Mouse (Mus musculus): ENCODE results near the gene Rhoh. TPM values are rescaled to one million over a fixed set of nuclear protein-coding genes. Genes with fewer than 3 reads are reported as not detected.

The Rhoh gene
- total RNA-seq, 4 experiments from 2014 or later, result 0.94 to 3.7 (median 1.8) TPM

DNA sequence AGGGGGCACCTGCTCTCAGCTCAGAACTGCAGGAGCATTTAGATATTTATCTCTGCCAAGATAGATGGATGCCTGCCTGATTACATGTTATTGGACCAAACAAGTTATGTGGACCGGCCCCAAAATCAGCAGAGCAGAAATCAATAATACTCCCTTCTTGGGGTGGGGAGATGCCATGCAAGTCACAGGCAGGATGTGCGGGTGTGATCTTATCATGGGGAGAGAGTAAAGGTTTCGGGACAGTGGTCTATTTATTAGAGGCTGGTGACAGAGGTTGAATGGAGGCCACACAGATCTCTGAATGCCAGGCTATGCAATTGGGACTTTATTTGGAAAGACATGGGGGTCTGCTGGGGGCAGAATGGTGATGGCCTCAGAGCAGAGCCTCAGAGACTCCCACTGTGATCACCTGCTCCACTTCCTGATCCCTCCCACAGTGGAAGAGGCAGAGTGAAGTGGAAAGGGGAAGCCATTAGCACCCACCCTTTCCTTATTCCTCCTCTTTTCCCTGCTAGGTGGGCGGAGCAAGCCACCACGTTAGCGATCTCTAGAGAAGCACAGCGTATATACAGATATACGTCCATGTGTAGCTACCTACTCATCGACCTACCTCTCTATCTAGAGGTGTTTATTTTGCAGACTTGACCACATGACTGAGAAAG lies 60.6 kb downstream of the Rhoh start:
- no peak for DNase-seq (ENCODE audit: low spot score in 2 of 2)

DNA sequence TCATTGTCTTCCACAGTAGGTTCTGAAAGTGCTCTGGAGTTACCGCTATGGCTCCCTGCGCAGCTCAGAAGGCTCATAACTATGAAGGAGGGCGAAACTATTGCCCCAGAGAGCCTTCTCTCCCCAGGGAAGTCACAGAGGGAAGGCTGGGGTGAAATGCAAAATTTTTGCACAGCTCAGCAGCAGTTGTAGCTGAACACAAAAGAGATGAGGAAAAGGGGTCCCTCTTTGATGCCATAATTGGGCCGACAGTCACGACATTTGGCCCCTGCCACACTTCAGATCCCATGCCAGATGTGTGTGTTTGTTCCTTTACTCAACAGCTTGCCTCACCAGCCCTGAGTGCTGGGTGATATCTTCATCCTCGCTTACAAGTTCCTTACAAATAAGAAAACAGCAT lies 65.7 kb downstream of the Rhoh start:
- no peak for DNase-seq (ENCODE audit: low spot score in 2 of 2)

DNA sequence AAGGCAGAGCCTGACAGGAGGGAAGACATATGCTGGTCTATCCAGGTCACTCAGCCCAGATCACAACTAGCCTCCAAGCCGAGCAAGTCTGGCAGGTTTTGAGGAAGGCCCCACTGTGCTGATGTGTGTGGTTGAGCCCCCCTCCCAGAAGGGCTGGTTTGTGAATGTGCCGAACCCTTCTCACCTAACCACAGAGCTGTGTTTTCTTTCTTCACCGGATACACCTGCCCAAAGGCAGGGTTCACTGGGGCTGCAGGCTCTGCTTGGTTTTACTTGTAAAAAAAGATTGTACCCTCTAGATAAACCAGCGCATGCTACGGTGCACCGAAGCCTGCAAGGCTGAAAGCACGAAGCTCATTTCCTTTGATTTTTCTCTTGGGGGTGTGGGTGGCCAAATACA lies 68.1 kb downstream of the Rhoh start:
- DNase-seq (ENCODE audit: low spot score in 2 of 2), result no peak

DNA sequence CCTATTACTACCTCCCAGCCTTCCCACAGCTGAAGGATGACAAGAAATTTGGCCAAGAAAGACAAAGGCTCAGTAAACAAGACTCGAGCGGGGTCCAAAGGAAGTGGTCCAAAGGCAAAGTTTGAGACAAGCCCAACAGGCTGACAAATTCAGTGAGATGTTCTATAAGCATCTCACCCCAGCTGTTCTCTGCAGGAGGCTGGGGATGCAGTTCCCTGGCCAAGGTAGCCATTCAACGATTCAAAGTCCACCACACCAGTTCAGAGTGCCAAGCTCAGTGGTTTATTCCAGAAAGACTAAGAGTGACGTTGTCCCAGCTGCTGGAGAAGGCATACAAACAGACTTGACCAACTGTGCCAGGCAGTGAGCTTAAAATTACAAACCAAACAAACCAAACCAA lies 69.2 kb downstream of the Rhoh start:
- no peak for DNase-seq (ENCODE audit: low spot score in 2 of 2)

DNA sequence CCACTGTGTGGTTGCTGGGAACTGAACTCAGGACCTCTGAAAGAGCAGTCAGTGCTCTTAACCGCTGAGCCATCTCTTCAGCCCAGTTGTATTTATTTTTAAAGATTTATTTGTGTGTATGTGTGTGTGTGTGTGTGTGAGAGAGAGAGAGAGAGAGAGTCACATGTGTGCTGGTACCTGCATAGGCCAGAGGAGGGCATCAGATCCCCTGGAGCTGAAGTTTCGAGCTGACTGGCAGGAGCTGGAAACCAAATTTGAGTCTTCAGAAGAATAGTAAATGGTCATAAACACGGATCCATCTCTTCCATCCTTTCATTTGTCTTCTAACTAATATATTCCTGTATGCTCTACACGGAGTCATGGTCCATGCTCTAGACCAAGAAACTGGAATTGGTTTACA lies 72.2 kb downstream of the Rhoh start:
- DNase-seq (ENCODE audit: low spot score in 2 of 2), result no peak

DNA sequence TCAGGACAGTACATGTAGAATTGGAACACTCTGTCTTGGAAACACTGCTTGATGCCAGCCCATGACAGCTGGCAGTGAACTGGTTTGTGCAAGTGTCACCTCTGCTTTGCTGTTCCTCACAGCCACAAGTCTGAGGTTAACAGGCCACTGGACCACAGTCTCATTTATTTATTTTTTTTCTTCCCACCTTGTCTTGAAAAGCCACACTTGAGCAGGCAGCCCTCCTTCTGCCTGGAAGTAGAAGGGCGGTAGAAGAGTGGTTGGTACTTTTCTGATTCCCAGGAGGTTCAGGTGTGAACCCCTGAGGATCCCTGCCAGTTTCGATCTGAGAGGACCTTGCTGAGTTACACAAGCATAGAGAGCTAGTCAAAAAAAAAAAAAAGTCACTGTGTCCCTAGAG lies 72.8 kb downstream of the Rhoh start:
- no peak for DNase-seq (ENCODE audit: low spot score in 2 of 2)

DNA sequence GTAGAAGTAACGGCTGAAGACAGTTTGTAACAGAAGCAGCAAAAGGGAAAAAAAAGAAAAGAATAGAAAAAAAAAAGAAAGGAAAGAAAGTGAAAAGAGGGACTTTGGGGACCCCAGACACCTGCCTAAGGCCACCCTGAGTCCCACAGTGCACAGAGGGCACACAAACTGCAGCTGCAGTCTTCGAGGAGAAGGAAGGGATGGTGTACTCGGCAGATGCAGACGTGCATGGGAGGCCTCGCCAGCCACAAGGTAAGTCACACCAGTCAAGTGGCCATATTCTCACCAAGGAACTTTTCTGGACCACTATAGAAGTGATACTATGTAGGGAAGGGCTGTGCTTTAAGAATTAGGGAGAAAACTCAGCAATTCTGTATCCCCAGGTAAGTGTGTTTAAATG lies 73.8 kb downstream of the Rhoh start, which contains the start of gene Chrna9:
Gene Chrna9 (plus strand): TSS at position 139 of the 400 bp plus-strand sequence.
- DNase-seq (ENCODE audit: low spot score in 2 of 2), result no peak

DNA sequence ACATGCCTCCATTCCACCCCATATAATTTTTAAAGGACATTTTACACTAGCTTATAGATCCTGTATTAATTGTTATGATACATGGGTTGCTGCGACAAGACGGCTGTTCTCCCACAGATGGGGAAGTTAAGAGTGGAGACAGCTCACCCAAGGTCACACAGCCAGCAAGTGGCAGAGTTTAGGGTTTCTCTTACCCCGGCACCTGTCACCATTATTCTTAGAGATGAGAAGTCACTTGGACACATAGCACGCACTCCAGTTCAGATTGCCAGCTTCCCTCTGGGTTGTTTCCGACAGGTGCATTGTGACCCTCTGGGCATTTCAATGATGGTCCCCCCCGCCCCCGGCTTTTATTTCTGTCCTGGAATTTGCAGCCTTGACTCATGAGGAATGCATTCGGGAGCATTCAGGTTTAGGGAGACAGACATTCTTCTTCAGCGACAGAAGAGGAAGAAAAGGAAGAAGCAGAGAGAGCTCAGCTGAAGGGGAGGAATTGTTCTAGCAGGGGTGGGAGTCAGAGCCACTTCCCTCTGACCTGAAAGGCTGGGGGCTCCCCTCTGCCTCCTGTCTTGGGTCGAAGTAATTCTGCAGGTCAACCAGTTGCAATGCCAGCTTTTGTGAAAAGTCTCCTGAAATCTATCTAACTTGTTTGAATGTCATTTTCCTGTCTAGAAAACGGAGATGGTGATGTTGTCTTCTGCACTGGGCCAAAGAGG lies 76.2 kb downstream of the Rhoh start:
- DNase-seq (ENCODE audit: low spot score in 2 of 2), result no peak

DNA sequence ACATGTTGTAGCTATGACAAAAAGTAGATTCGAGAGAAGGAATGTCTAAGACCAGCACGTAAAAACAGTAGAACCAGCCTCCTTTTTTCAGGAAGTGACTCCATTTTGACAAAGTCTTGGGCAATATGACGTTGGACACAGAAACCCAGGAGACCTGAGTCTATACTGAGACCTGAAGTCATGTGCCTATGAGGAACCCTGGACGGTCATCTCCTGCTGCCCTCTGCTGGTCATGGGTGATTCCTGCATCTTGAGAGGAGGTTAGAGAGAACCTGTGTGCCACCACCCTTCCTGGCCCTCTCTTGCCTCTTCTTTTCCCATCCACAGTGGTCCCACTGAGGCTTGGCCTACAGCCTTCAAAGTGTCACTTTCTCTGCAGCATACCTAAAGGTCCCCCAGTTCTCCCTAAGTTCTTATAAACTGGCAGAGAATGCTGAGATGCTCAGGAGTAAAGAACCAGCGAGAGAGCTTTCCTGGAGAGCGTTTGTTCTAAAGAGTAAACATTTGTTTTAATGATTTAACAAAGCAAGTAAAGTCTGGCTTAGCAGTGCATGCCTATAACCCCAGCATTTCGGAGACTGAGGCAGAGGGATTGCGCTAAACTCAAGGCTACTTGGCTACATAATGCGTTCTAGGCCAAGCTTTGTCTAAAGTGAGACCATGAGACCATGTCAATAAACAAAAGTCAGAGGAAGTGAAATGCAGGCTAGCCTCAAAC lies 77.1 kb downstream of the Rhoh start:
- DNase-seq (ENCODE audit: low spot score in 2 of 2), result peak; percentile 58 to 77

DNA sequence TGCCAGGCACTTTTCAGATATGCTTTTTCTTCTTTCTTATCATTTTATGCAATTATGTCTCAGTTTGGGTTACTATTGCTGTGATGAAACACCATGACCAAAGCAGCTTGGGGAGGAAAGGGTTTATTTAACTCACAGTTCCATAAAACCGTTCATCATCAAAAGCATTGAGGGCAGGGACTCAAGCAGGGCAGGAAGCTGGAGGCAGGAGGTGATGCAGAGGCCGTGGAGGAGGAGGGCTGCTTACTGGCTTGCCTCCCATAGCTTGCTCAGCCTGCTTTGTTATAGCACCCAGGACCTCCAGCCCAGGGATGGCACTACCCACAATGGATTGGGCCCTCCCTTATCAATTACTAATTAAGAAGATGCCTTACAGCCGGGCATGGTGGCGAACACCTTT lies 80.1 kb downstream of the Rhoh start:
- no peak for DNase-seq (ENCODE audit: low spot score in 2 of 2)

Other genes with a start within 250 kb of the Rhoh start
- gene Pds5a, start 162.9 kb upstream of the Rhoh start, total RNA-seq (2022), result 100 to 1,000 TPM in 1 of 4 experiments, 10 to 100 TPM in 3; 77.7 to 101 (median 85.5) TPM
- 10 to 100 TPM in 2 of 4 experiments, 1 to 10 TPM in 2; 9.2 to 12.1 (median 10.0) TPM for gene N4bp2, start 97.7 kb upstream of the Rhoh start, total RNA-seq (2022)
- gene Chrna9, start 73.7 kb downstream of the Rhoh start, total RNA-seq (2022), result not detected
- gene 9130230L23Rik, start 143.1 kb downstream of the Rhoh start, total RNA-seq (2022), result not detected